ENCODE assay signal across 20 mouse cellular contexts in the genomic region with DNA sequence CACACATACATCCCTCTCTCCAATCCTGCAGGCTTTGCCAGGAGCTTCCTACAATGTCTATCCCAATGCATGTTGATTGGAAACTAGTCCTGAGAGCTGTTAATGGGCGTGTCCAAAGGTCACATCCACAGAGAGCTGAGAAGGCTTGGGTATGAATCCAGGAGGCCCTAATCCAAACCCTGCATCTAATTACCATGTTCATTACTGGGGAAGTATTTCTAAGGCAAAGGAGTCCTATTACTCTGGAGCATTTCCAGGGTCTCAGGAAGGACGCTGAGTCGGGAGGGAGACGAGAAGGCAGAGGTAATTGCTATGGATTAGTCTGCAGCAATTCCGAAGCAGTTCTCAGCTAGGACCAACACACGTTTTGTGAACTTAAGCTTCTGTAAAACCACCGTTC.
DNase-seq lines count a peak whose midpoint lies in the region; ATAC-seq lines count a peak whose summit lies in the region.
"Had no signal": no experiment of that assay in that cellular context is flagged by ENCODE, and none has a peak within 500 bp of the region (broad histone marks: within the 10 kb centered on the region; RNA-seq: fewer than 3 reads in every experiment).

No protein-coding gene starts in this region.

- ATAC-seq in embryonic facial prominence, embryonic 14.5 days (ENCODE audit: low read depth): no peak
- ATAC-seq: forebrain, embryonic 15.5 days; intestine, embryonic 16.5 days had no signal

- no peak overlapping the region for H3K9ac ChIP-seq in embryonic facial prominence, embryonic 14.5 days (ENCODE audit: low read depth, low read length)
- H3K9ac ChIP-seq: embryonic facial prominence, embryonic 13.5 days; forebrain, embryonic 15.5 days; heart, embryonic 15.5 days; hindbrain, embryonic 14.5 days had no signal

- DNase-seq in heart, adult 11 months: peak; percentile 51
- DNase-seq in heart, adult 9 months (ENCODE audit: low spot score in 2 of 2): no peak
- DNase-seq in ES-CJ7 (ENCODE audit: low read depth, low spot score) (peak; percentile 17), ZHBTc4 (ENCODE audit: low read depth, low spot score) (peak; percentile 23)
- peak; percentile 48 for DNase-seq in embryonic facial prominence, embryonic 14.5 days (ENCODE audit: low spot score)
- DNase-seq in spleen, postnatal 4 days (ENCODE audit: low spot score in 2 of 2): no peak
- DNase-seq: adrenal gland, postnatal 10 days; cerebellum, adult 18-20 months; cerebellum, adult 9-11 months; cerebellum, postnatal 36 days; gastrocnemius, postnatal 36 days; heart, adult 18-20 months; heart, postnatal 14 days had no signal

- H3K27ac ChIP-seq in embryonic facial prominence, embryonic 14.5 days (replicated peaks; ENCODE audit: low read depth, low read length): no peak overlapping the region
- H3K27ac ChIP-seq: embryonic facial prominence, embryonic 13.5 days; forebrain, embryonic 15.5 days; heart, embryonic 15.5 days; hindbrain, embryonic 14.5 days had no signal

- peaks cover 6% of the 10 kb centered on the region; the same call in 1 of the 2 replicates for H3K9me3 ChIP-seq in embryonic facial prominence, embryonic 14.5 days (ENCODE audit: control insufficient read depth, low read length)
- H3K9me3 ChIP-seq: embryonic facial prominence, embryonic 13.5 days; forebrain, embryonic 15.5 days; heart, embryonic 15.5 days had no signal

- no peaks in the 10 kb centered on the region for H3K27me3 ChIP-seq in embryonic facial prominence, embryonic 14.5 days (replicated peaks; ENCODE audit: control insufficient read depth, insufficient read depth, low read length)
- H3K27me3 ChIP-seq: CH12.LX; embryonic facial prominence, embryonic 13.5 days; forebrain, embryonic 15.5 days; heart, embryonic 15.5 days had no signal

- H3K36me3 ChIP-seq in embryonic facial prominence, embryonic 14.5 days (ENCODE audit: control insufficient read depth, insufficient read depth, low read length): 0 out of 2 replicates have a peak, but pooled peaks cover 1% of the 10 kb centered on the region
- H3K36me3 ChIP-seq: forebrain, embryonic 15.5 days; heart, embryonic 15.5 days had no signal

- peaks cover 5% of the 10 kb centered on the region for H3K4me1 ChIP-seq in embryonic facial prominence, embryonic 14.5 days (ENCODE audit: control insufficient read depth, insufficient read depth, low read length)
- H3K4me1 ChIP-seq: forebrain, embryonic 15.5 days had no signal

- WGBS in embryonic facial prominence, embryonic 14.5 days: 40% methylated on average over 7 of the region's 7 CpGs

- no peak overlapping the region for H3K4me2 ChIP-seq in embryonic facial prominence, embryonic 14.5 days (ENCODE audit: low read depth, low read length)
- H3K4me2 ChIP-seq: embryonic facial prominence, embryonic 13.5 days; forebrain, embryonic 15.5 days; heart, embryonic 11.5 days; heart, embryonic 15.5 days; hindbrain, embryonic 14.5 days had no signal

- no peak overlapping the region for H3K4me3 ChIP-seq in embryonic facial prominence, embryonic 14.5 days (ENCODE audit: low read depth, low read length)
- H3K4me3 ChIP-seq: embryonic facial prominence, embryonic 13.5 days; forebrain, embryonic 15.5 days; heart, embryonic 15.5 days had no signal

Comparison
In these comparisons a context has a peak if more than half of its experiments do, and no peak if none do; other contexts are left out.
1. DNase-seq: peak in heart, adult 11 months (single experiment), ES-CJ7 (single experiment), ZHBTc4 (single experiment) and embryonic facial prominence, embryonic 14.5 days (single experiment); none in heart, adult 9 months (0 of 2) and spleen, postnatal 4 days (0 of 2).